8 mouse cellular contexts compared by ENCODE assay signal in the genomic region with DNA sequence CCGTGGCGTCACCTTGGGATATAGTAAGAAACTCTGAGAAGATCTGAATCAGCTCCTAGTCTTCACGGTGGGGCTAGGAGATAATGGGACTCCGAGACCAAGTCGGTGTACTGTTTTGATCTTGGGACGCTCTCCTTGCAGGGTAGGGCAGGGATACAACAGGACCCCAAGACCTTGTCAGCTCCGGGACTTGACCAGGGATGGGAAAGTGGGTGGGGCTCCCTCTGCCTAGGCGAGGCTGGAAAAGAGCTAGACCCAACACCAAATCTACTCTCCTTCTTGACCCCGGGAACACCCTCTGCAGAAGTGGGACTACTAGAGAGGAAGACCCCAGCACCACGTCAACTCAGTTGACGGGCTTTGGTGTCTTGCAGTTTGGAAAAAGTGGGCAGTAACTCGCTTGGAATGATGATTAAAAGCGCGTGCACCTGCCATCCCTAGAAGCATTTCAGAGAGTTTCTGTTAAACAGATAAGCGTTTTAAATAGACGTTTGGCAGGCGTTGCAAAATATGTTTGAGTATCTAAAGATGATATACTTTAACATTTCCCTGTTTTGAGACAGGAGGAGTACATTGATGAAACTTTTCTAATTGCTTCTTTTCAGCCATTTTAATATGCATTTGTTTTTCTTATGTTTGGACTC. TPM values are rescaled to one million over a fixed set of nuclear protein-coding genes. Genes with fewer than 3 reads are reported as not detected.
A peak's percentile ranks its signal among the peaks of the same experiment; 100 is the strongest.
DNase-seq lines count a peak whose midpoint lies in the region; ATAC-seq and TF ChIP-seq lines count a peak whose summit lies in the region.

No protein-coding gene starts in this region.

- H3K36me3 ChIP-seq in heart, embryonic 11.5 days (ENCODE audit: control insufficient read depth, insufficient read depth, low read length) = no peaks in the 10 kb centered on the region; the same call in none of the 2 replicates
- peaks cover 2% of the 10 kb centered on the region; the same call in 1 of the 2 replicates for H3K36me3 ChIP-seq in liver, adult 2 months (ENCODE audit: control insufficient read depth, insufficient read depth, low read length)
- no peaks in the 10 kb centered on the region; the same call in 1 of the 2 replicates for H3K36me3 ChIP-seq in neural tube, embryonic 15.5 days

- peak overlapping the region; percentile 69 for H3K9ac ChIP-seq in heart, embryonic 11.5 days (ENCODE audit: low read depth, low read length)
- H3K9ac ChIP-seq in liver, adult 2 months (ENCODE audit: low read depth, low read length) = peak overlapping the region; percentile 14; the same call in 1 of the 2 replicates
- H3K9ac ChIP-seq in neural tube, embryonic 15.5 days (replicated peaks) = peak overlapping the region; percentile 32; the same call in 1 of the 2 replicates

- no peaks in the 10 kb centered on the region for H3K27me3 ChIP-seq in heart, embryonic 11.5 days (ENCODE audit: control insufficient read depth, insufficient read depth, low read length)
- H3K27me3 ChIP-seq in liver, adult 2 months (ENCODE audit: control insufficient read depth, insufficient read depth, low read length) = no peaks in the 10 kb centered on the region
- no peaks in the 10 kb centered on the region for H3K27me3 ChIP-seq in neural tube, embryonic 15.5 days (replicated peaks)

- H3K4me3 ChIP-seq in heart, embryonic 11.5 days (ENCODE audit: low read depth, low read length) = peak overlapping the region; percentile 60
- peak overlapping the region; percentile 82 for H3K4me3 ChIP-seq in bone marrow macrophage, adult 2 months (ENCODE audit: insufficient read depth, low read length)
- peak overlapping the region; percentile 65 for H3K4me3 ChIP-seq in liver, adult 2 months (ENCODE audit: insufficient read depth, low read depth, low read length)
- H3K4me3 ChIP-seq in neural tube, embryonic 15.5 days (replicated peaks) = peak overlapping the region; percentile 63

- DNase-seq in heart, adult 8-10 months (ENCODE audit: low spot score) = no peak
- no peak for DNase-seq in liver, adult 2 months (ENCODE audit: extremely low read depth, low read depth, low spot score)
- no peak for DNase-seq in left cerebral cortex, adult 9 months (ENCODE audit: low spot score in 2 of 2)
- no peak for DNase-seq in left cerebral cortex, postnatal 36 days (ENCODE audit: low spot score in 2 of 2)

- peak overlapping the region; percentile 73 for H3K27ac ChIP-seq in heart, embryonic 11.5 days (ENCODE audit: low read depth, low read length)
- peak overlapping the region; percentile 21 for H3K27ac ChIP-seq in bone marrow macrophage, adult 2 months (ENCODE audit: insufficient read depth, low read depth, low read length)
- no peak overlapping the region for H3K27ac ChIP-seq in liver, adult 2 months (replicated peaks; ENCODE audit: insufficient read depth, low read depth, low read length)
- H3K27ac ChIP-seq in neural tube, embryonic 15.5 days (replicated peaks) = no peak overlapping the region

- WGBS in heart, embryonic 11.5 days (ENCODE audit: insufficient replicate concordance) = 2% methylated on average over 17 of the region's 17 CpGs
- 3% methylated on average over 17 of the region's 17 CpGs for WGBS in liver, adult 2 months
- 4% methylated on average over 17 of the region's 17 CpGs for WGBS in neural tube, embryonic 15.5 days

- peaks cover 6% of the 10 kb centered on the region; the same call in 1 of the 2 replicates for H3K4me1 ChIP-seq in heart, embryonic 11.5 days (ENCODE audit: control insufficient read depth, insufficient read depth, low read length)
- peaks cover 7% of the 10 kb centered on the region; the same call in 1 of the 2 replicates for H3K4me1 ChIP-seq in bone marrow macrophage, adult 2 months (ENCODE audit: control insufficient read depth, insufficient read depth, low read length)
- H3K4me1 ChIP-seq in liver, adult 2 months (ENCODE audit: control insufficient read depth, insufficient read depth, low read length) = peaks cover 7% of the 10 kb centered on the region
- H3K4me1 ChIP-seq in neural tube, embryonic 15.5 days = peaks cover 13% of the 10 kb centered on the region

- peak overlapping the region; percentile 73 for H3K4me2 ChIP-seq in heart, embryonic 11.5 days
- peak overlapping the region; percentile 100 for H3K4me2 ChIP-seq in neural tube, embryonic 15.5 days

- TF ChIP-seq POLR2A in bone marrow macrophage, adult 2 months (IDR thresholded peaks at IDR 0.05; ENCODE audit: borderline replicate concordance, low read depth, low read length) = no peak
- TF ChIP-seq POLR2A in liver, adult 2 months (IDR thresholded peaks at IDR 0.05; ENCODE audit: extremely low read depth, insufficient read depth, low read length) = no peak

- ATAC-seq in heart, embryonic 11.5 days (replicated peaks; ENCODE audit: insufficient number of reproducible peaks, low FRiP score, low TSS enrichment) = peak; percentile 61
- peak; percentile 23 for ATAC-seq in granulocyte monocyte progenitor cell, adult 5-6 weeks (replicated peaks; ENCODE audit: poor library complexity, severe bottlenecking)
- peak; percentile 16 for ATAC-seq in neural tube, embryonic 15.5 days (ENCODE audit: low FRiP score)

- intact Hi-C loops in left cerebral cortex, postnatal 36 days (cut with DNase I) = no loop called here

- TF ChIP-seq CTCF in bone marrow macrophage, adult 2 months (IDR thresholded peaks at IDR 0.05; ENCODE audit: low read depth, low read length) = no peak
- no peak for TF ChIP-seq CTCF in liver, adult 2 months (IDR thresholded peaks at IDR 0.05; ENCODE audit: low read depth, low read length)

- H3K9me3 ChIP-seq in heart, embryonic 11.5 days (replicated peaks; ENCODE audit: control insufficient read depth, low read length) = no peaks in the 10 kb centered on the region
- H3K9me3 ChIP-seq in neural tube, embryonic 15.5 days (replicated peaks) = no peaks in the 10 kb centered on the region

- H3K79me2 ChIP-seq in liver, adult 2 months (ENCODE audit: control insufficient read depth, insufficient read depth, low read length) = no peaks in the 10 kb centered on the region

RNA-seq across cellular contexts. Expression of a gene that starts 0.8 kb away (rescaled TPM):
- polyA plus RNA-seq in heart, embryonic 11.5 days (2014; fragmentation: Nextera tagmentation; extraction: Ambion mirVana) = 16.1 and 18.3 TPM in 2 replicates
- under 1 TPM; 0.12 to 0.72 (median 0.31) TPM for total RNA-seq in heart, adult 8-10 months (2022)
- polyA plus RNA-seq in bone marrow macrophage, adult 2 months (2012; ENCODE audit: insufficient read depth, insufficient read length, missing spikeins) = 10.5 and 10.8 TPM in 2 replicates
- total RNA-seq in granulocyte monocyte progenitor cell, adult 5-6 weeks (2014; fragmentation: Nextera tagmentation) = 5.7 and 10.3 TPM in 2 replicates
- 26.3 and 29.6 TPM in 2 replicates for total RNA-seq in granulocyte monocyte progenitor cell, adult 5-6 weeks (2017)
- 0.28 and 0.67 TPM in 2 replicates for total RNA-seq in liver, adult 2 months (2014; rRNA removed)
- 0.01 and 0.02 TPM in 2 replicates for polyA plus RNA-seq in liver, adult 2 months (2012; rRNA removed)
- polyA plus RNA-seq in neural tube, embryonic 15.5 days (2015; fragmentation: Nextera tagmentation; extraction: Ambion mirVana) = 1.5 and 4.3 TPM in 2 replicates
- under 1 TPM; 0.39 to 0.54 TPM for total RNA-seq in left cerebral cortex, postnatal 36 days (2021)

RNA-seq across cellular contexts. Expression of a gene that starts 33.3 kb away (rescaled TPM):
- 8.9 and 12.1 TPM in 2 replicates for polyA plus RNA-seq in heart, embryonic 11.5 days (2014; fragmentation: Nextera tagmentation; extraction: Ambion mirVana)
- total RNA-seq in heart, adult 8-10 months (2022) = 10 to 100 TPM; 19.7 to 25.4 (median 21.6) TPM
- polyA plus RNA-seq in bone marrow macrophage, adult 2 months (2012; ENCODE audit: insufficient read depth, insufficient read length, missing spikeins) = 7.1 and 7.6 TPM in 2 replicates
- total RNA-seq in granulocyte monocyte progenitor cell, adult 5-6 weeks (2014; fragmentation: Nextera tagmentation) = 9.7 and 11.8 TPM in 2 replicates
- total RNA-seq in granulocyte monocyte progenitor cell, adult 5-6 weeks (2017) = 14.1 and 21.3 TPM in 2 replicates
- total RNA-seq in liver, adult 2 months (2014; rRNA removed) = 6.6 and 7.6 TPM in 2 replicates
- polyA plus RNA-seq in liver, adult 2 months (2012; rRNA removed) = 2.0 and 2.1 TPM in 2 replicates
- polyA plus RNA-seq in neural tube, embryonic 15.5 days (2015; fragmentation: Nextera tagmentation; extraction: Ambion mirVana) = 10.5 and 10.9 TPM in 2 replicates
- 10 to 100 TPM; 25.6 to 26.0 TPM for total RNA-seq in left cerebral cortex, postnatal 36 days (2021)

RNA-seq across cellular contexts. Expression of a gene that starts 46.2 kb away (rescaled TPM):
- polyA plus RNA-seq in heart, embryonic 11.5 days (2014; fragmentation: Nextera tagmentation; extraction: Ambion mirVana) = not detected in 2 replicates
- total RNA-seq in heart, adult 8-10 months (2022) = not detected
- polyA plus RNA-seq in bone marrow macrophage, adult 2 months (2012; ENCODE audit: insufficient read depth, insufficient read length, missing spikeins) = not detected in 2 replicates
- not detected in 2 replicates for total RNA-seq in granulocyte monocyte progenitor cell, adult 5-6 weeks (2014; fragmentation: Nextera tagmentation)
- total RNA-seq in granulocyte monocyte progenitor cell, adult 5-6 weeks (2017) = not detected in 2 replicates
- total RNA-seq in liver, adult 2 months (2014; rRNA removed) = 301 and 444 TPM in 2 replicates
- 47.5 and 51.0 TPM in 2 replicates for polyA plus RNA-seq in liver, adult 2 months (2012; rRNA removed)
- polyA plus RNA-seq in neural tube, embryonic 15.5 days (2015; fragmentation: Nextera tagmentation; extraction: Ambion mirVana) = not detected in 2 replicates
- total RNA-seq in left cerebral cortex, postnatal 36 days (2021) = not detected

Comparison
In these comparisons a context has a peak if more than half of its experiments do, and no peak if none do; other contexts are left out.
1. H3K27ac ChIP-seq: peak in heart, embryonic 11.5 days (single experiment) and bone marrow macrophage, adult 2 months (single experiment); none in liver, adult 2 months (single experiment) and neural tube, embryonic 15.5 days (single experiment).
2. H3K9ac ChIP-seq: peak in every context shown above with its lines; median percentile 69 in heart, embryonic 11.5 days; 32 in neural tube, embryonic 15.5 days; 14 in liver, adult 2 months.
3. RNA of a gene that starts 46.2 kb away (total RNA-seq): 301 to 444 TPM in liver, adult 2 months; not detected in heart, adult 8-10 months, not detected in granulocyte monocyte progenitor cell, adult 5-6 weeks and not detected in left cerebral cortex, postnatal 36 days; every median in the first group is over 100 times any median in the second.
4. Peak in every context shown above with its lines, with median percentiles within 50 percentile points of each other: ATAC-seq and H3K4me3 ChIP-seq.